Mouse (Mus musculus) c-Kit-negative CD71-positive TER-119-positive erythroid progenitor cells, embryonic 14.5 days (primary cell): Measurements from ENCODE around the gene Asphd2.

Source experiments
- DNase-seq: peaks from one replicate; pipeline ENCODE4 v3.0.0-alpha.2; 2013; ENCODE audit warnings: low read depth, low spot score

The Asphd2 gene

DNA sequence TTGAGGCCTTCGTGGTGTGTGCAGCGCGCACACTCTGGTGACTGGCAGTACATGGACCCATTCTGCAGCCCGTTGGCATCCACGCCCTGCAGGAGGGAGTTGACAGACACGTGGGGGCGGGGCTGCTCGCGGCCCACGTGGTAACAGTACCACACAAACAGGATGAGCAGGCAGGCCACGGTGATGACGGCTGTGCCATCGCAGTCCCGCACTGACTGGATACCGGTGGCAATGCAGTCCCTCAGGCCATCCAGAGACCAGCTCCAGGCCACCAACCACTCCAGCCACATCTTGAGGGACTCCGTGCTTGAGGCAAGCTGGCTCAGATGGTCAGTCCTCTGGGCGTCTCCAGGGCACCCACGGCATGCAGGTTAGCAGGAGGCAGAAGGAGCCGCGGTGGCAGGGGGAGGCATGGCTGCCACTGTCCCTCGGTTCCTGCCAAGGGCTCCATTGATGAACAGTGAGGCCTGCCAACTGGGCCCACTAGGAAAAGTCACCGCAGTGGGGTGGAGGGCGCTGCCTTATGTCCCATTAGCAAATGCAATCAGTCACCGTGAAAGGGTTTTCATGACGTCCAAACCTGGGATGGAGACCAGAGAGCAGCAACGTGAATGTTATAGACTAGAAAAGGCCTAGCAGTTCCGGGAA is 2.9 kb downstream of the Asphd2 start:
- no peak for DNase-seq

DNA sequence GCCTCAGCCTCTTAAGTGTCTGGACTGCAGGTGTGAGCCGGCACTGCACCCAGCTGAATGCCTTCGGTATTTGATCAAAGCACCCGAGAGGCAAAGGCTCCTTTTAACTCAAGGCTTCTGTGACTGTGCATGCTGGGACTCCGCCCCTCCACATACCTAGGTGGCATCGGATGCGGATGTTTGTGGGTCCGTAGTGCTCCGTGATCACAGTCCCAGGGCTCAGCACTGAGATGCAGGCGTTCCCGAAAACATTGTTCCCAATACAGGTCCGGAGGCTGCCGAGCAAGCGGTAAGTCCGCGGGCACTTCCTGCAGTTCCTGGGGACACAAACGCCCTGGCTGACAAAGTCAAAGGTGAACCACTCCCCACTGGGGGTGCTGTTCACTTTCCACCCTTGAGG is 3.7 kb downstream of the Asphd2 start:
- no peak for DNase-seq

DNA sequence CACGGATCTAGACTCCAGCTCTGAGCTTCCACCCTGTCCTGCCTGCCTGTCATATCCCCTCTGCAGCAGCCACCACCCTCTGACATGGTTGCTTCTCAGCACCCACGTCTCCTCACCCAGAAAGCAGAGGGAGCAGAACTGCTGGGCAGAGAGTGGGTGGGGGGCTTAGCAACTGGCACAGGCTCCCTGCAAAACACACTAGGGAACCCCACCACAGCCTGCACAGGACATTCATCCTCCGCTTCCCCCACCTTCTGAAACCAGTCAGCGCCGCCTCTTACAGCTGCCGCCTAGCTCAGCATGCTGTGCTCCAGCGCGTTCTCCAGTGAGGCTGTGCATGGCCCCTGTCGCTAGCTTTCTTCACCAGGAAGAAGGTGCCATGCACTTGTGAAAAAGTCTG is 5.3 kb downstream of the Asphd2 start:
- DNase-seq = no peak

DNA sequence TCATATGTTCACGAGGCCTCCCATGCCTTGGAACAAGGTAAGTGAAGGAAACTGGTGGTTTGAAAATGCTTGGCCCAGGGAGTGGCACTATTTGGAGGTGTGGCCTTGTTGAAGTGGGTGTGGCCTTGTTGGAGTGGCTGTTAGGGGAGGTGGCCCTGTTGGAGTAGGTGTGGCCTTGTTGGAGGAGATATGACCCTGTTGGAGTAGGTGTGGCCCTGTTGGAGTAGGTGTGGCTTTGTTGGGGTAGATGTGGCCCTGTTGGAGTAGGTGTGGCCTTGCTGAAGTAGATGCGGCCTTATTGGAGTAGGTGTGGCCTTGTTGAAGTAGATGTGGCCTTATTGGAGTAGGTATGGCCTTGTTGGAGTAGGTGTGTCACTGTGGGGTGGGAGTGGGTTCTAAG is 8.7 kb downstream of the Asphd2 start:
- peak; percentile 35 for DNase-seq

DNA sequence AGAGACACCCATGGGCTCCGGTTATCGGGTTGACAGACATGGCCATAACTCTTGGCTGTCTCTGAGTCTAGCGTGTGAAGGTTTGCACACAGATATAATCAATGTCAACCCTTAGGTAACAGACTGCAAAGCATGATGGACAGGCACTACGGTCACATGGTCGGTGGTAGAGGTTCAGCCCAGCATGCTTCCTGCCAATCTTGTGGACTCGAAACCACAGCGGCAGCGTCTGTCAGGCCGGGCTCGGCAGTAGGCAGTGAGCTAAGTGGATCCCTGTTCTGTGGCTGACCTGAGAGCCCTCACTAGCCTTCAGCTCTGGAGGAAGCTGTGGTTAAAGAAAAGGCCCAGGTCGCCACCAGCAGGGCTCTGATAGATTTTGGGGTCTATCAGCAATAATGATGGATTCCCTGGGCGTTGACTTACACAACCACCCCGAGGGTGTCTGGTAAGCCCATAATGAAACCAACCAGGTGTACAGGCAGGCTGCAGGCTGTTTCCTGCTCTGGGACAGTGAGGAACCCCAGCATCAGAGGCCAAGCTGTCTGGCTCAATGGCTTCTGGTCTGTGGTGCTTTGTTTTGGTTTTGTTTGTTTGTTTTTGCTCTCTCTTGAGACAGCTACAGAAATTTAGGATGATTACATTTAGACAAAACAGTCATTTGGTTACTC is 9.7 kb downstream of the Asphd2 start:
- DNase-seq = no peak

DNA sequence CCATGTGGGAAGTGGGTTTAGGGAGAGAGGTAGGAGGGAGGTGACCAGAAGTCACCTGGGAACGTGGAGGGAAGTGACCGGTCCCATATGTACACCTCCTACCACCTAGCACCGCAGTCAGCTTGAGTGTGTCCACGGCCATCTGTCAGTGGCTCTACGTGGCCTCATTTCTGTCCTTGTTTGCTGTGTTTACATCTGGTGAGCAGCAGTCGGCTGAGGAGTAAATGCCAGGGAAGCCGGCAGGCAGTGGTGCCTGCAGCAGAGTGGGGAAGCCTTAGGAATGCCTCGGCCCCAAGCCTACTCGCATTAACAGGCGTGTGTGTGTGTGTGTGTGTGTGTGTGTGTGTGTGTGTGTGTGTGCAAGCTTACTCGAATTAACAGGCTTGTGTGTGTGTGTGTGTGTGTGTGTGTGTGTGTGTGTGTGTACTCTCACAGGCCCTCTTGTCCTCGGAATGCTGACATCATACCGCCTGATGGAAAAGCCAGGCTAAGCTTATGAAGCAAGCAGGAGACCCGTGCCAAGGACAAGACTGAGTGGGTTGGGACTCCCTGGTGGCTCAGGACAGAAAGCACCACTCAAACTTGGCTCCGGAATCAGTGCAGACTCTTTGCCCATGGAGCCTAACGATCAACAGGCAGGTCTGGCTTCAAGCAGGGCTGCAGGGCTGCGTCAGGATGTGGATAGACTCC is 11.9 kb downstream of the Asphd2 start:
- DNase-seq = no peak

DNA sequence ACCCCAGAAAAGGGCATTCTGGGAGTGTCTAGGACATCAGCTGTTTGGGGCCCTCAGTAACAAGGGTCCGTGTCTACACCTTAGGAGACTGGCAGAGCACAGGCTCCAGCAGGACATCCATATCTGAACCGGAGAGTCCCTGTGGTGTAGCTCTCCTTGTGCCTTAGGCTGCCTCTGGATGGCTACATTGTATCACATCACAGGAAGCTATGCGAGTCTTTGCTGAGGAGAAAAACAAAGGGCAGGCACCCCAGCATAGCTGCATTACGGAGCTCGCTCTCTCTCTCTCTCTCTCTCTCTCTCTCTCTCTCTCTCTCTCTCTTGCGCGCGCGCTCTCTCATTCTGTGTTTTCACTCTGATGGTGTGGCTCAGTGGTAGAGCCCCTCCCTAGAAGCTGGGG is 12.6 kb downstream of the Asphd2 start:
- DNase-seq = no peak

DNA sequence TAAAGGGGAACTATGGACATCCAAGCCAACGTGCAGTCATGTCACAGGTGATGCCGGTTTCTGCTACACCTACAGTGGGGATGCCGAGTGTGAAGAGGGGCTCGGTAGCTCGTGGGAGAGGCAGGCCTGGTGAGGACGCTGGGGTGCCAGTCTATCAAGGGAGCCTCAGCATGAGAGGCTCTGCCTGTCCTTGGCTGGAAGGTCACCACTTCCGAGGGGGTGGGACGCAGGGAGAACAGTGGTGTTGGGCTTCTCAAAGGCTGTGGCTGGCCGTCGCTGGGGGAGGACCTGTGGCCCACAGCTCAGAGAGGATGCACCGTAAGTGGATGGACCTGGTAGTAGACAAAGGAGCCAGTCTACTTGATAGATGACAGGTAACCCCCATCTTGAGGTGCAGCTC is 13.5 kb downstream of the Asphd2 start:
- no peak for DNase-seq

DNA sequence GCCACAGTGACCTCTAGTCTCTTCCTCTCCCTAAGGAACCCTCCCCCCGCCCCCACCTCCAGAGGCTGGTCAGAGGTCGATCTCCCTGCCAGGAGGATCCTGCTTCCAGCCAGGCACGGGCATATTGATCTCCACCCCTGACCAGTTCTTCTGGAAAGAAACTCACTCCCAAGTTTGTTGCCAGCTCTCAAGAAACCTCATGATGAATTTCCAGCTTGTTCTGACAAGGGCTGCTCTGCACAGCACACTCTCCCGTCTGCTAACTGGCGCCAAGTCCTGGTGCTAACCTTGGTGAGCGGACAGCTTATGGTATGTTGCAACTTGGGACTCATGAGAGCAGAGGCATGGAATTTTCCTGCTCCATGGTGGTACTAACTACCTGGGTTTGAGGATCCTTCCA is 15.9 kb downstream of the Asphd2 start:
- DNase-seq = no peak

DNA sequence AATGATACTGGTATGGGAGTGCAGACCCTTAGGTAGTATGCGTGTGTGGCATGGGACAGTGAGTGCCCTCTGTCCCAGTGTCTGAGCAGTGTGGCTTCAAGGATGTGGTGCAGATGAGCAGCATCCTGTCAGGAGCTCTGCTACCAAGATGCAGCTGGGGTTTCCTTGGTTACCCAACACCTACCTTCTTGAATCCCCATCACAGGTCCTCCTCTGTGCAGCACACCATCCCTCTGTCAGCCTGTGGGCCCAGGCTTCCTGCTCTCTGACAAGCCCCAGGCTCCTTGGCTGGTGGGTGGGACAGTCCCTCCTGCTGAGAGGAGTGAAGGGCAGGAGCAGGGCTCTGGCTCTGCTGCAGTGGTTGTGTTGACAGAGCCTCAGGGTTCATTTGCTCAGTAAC is 17.3 kb downstream of the Asphd2 start:
- DNase-seq = no peak

DNA sequence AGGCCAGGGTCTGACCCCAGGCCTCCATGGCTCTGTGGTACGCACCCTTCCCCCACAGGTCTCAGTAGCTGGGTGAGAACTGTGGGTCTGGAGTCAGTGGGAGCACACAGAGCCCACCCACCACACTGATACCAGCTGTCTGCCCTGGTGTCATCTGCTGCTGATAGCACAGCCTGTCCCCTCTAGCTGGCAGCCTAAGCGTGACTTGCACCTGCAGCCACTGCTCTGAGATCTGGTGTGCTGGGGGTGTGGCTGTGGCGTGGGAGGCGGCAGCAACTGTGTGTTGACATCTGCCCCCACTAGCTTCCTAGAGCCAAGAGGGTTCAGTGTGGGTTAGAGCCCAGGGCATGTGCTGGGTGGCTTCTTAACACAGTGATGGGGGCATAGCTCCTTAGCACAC is 18.6 kb downstream of the Asphd2 start:
- no peak for DNase-seq

DNA sequence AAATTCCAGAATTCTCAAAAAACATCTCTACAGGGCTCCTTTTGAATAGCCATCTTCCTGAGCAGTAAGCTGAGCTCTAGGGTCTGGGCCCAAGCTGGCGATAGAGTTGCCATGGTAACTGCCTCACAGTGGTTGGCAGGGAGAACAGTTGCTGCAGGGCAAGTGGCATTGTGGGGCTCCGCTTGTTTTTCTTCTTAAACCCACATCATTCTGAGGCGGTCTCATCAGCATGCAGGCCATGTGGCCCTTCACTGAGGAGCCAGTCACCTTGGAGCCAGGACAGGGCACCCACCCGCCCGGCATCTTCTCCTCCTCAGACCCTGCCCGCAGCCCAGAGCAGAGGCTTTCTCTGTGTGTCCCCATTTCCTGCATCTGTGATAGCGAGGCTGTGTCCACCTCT is 22.7 kb downstream of the Asphd2 start:
- DNase-seq = no peak

DNA sequence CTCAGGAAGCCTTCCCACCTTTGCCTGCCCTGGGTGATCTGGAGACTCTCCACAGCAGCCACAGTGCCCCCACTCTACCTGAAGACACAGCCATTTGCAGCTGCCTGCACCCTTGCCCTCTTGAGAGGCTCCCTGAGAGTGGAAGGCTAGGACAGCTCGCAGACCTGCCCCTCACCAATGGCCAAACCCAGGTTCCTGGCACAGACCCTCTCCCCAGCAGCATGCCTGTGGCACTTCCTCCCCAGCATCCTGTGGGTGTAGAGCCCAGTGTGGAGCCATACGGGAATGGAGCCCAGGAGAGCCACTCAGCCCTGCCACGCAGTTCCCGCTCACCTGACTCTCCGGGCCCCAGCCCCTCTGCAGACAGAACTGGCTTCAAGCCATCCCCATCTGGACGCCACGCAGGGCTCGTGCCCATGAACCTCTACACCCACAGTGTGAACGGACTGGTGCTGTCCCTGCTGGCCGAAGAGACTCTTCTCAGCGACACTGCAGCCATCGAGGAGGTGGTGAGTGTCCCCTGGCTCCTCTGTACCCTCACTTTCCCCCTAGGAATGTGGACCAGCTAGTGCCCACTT is 24.3 kb downstream of the Asphd2 start:
- no peak for DNase-seq

DNA sequence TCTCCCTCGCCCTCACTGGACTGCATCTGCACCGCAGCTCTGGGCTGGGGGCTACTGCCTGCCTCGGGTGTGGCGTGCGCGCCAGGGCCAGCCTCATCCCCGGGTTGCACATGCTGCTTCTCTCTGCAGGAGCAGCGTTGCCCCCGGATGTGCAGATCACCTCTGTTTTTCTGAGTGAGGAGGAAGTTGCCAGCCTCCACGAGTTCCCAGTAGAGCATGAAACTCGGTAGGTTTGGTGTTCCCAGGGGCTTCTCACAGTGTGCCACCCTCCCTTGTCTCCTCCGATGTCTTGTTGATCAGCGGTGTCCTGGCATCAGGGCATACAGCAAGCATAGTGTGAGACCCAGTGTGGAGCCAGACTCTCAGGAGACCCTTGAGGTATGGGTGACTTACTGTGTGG is 25.3 kb downstream of the Asphd2 start:
- no peak for DNase-seq

DNA sequence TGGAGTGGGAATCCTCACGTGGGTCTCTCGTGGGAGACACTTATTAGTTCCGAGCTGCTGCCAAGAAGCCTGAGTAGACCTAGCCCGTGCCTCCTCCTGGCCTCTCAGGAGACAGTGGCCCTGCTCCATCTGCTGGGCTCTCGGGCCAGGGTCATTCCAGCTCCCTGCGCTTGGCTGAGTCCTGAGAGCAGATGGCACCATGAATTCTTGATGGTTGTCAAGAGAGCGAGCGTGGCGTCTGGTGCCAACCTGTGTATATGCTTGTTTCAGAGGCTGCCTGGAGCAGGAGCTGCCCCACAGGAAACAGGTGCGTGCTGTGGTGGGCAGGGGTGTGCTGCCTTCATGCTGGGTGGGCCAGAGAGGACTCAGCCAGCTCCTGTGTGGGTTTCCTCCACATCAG is 26.0 kb downstream of the Asphd2 start:
- DNase-seq = no peak

DNA sequence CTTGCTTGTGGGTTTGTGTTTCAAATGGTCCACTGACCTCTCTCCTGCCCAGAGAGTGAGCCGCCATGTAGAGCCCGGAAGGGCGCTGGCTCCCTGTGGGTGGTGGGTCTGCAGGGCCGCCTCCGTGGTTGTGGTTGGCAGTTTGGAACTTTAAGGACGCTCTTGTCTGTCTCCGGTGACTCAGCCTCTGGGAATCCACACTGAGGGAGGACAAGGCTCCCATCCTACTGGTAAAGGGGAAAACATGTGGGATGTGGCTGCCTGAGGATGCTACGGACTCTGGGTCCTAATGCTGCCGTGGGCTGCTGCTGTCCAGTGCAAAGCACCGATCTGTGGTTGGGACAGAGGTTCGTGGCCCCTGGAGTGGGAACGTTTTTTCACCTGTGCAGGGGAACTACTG is 26.7 kb downstream of the Asphd2 start:
- no peak for DNase-seq

DNA sequence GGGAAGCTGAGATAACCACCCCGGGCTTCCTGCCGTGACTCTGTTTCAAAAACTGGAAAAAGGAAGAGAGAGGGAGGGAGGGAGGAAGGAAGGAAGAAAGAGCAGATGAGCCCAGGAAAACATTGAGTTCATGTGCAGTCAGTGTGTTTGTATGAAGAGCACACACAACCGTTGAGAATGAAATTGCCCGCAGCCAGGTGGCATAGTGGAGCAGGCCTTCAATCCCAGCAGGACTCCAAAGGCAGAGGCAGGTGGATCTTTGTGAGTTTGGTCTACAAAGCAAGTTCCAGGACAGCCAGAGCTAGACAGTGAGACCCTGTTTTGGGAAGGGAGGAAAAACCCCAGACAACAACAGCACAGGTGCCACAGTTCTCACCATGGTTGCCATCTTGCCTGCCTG is 27.3 kb downstream of the Asphd2 start:
- no peak for DNase-seq

DNA sequence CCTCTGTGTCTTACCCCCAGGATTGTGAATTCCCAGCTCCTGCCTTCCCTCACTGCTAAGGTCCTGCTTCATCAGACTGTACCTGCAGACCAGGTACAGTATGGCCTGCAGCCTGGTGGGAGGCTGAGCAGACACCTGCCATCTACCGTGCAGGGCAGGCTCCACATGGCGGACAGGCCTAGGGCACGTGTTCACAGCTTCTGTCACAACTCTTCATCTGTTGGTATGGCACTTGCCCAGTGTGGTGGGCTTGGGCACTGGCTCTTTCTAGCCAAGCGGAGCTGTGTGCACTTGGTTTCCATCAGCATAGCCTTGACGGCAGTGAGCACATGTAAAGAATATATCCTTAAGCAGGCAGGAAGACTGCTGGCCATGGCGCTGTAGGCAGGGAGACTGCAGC is 27.8 kb downstream of the Asphd2 start:
- no peak for DNase-seq

DNA sequence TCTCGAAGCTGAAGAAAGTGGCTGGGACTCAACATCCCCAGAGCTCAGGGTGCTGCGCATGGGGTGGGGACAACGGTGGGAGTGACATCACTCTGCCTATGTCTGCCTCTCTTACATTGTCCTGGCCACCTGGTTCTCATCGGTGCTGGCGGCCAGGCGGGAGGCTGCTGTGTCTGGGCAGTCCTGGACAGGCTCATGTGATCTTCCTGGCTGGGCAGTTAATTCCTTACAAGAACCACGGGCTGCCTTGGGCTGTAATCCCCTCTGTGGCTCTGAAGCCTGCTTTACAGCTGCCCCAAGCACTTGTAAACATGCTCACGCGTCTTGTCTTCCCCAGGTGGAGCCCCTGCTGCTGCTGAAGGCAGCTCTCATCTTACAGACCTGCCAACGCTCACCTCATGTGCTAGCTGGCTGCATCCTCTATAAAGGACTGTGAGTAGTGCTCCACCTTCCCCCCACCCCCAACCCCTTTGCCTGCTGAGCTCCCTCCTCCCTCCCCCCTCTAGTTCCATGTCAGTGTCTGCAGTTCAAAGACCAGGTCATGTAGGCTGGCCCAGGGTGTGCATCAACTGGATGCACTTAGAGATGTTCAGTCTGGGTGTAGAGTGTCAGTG is 30.4 kb downstream of the Asphd2 start:
- DNase-seq = no peak

DNA sequence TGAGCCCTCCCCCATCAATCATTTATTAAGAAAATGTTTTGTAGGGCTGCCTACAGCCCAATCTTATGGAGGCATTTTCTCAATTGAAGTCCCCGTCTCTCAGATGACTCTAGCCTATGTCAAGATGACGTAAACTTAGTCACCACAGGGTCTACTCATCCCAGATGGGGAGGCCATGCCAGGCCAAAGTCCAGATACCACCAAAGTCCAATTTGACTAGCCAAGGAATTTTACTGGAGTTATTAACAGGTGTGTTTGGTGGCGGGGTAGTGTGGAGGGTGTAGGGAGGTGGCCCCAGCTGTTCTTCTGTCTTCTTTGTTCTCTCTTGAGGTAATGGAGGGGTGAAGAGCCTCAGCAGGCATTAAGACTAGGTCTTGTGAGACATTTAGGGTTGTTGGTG is 34.6 kb downstream of the Asphd2 start:
- DNase-seq = no peak

DNA sequence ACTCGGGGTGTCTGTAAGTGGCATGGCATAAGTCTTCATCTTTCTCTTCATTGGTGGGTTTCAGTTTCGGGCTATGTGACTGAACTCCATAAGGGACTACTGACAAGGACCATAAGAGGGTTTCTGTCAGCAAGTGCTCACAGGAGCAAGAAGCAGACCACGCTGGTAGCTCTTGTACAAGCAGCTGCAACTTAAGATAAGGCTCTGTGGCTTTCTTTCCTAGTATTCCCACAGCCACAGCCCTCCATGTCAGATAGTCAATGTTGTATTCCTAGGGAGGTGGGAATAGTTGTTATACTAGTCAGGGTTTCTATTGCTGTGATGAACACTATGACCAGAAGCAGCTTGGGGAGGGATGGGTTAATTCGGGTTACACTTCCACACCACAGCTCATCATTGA is 35.1 kb downstream of the Asphd2 start:
- peak; percentile 22 for DNase-seq

DNA sequence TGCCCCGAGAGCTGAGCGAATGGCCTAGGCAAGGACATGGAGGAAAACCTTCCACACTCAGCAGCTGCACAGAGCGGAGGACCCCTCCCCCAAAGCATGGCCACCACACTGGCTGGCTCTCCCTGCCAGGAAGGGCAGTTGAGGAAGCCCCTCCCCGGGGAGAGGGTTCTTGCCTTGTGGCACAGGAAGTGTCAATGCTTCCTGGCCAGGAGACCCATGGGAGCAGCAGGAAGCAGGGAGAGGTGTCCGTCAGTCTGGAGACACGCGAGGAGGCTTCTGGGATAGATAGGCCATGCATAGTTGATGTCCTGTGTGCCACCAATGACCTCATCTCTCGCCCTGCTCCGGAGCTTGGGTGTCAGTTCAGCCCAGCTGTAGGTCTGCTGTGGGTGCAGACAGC is 38.3 kb downstream of the Asphd2 start:
- no peak for DNase-seq
